Mouse (Mus musculus) T-helper 17 cell (primary cell): ENCODE results near the gene Rundc1.
"Not testable (repeated sequence)": the region's sequence is repeated elsewhere in the genome, so short reads cannot be mapped to it uniquely, and the experiment has no call there.

ENCODE experiments used
- in situ Hi-C, 2 experiments: fragments of 300-600 bp; cut with MboI, MseI; formaldehyde crosslinking; loops; 1 replicate in 1 of 2; 2 replicates in 1 of 2; pipeline ENCODE4 v1.15.1; 2025; ENCODE audit warnings: high pct_unique_total_duplicates in 2 of 2

Gene Rundc1

GRCm38 (mm10) chr11:101424925-101425813 is at the start of gene Rundc1, which contains the start of gene Ptges3l:
Rundc1 (plus strand) TSS chr11:101425085.
Ptges3l (minus strand) TSS chr11:101425333.
- in situ Hi-C loops = no loop called here

GRCm38 (mm10) chr11:101378196-101378595 is 46.7 kb upstream of the Rundc1 start:
- in situ Hi-C loops = not testable (repeated sequence)

DNA sequence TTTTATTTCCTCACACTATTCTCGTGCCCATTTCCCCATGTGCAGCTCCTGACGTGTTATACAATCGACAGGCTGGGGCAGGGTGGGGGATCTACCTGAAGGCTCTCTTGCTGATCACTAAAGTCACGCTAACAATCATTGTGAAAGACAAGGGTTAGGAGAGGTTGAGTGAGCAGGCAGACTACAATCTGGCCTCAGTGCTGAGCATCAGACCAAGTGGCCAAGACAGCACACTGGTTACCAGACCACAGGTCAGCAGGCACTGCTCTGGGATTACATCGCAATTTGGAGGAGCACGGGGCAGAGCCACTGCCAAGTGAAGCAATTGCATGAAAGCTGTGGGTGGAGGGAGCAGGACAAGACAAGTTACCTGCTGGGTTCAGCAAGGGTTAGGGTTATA is 46.0 kb upstream of the Rundc1 start:
- in situ Hi-C loops = no loop called here

DNA sequence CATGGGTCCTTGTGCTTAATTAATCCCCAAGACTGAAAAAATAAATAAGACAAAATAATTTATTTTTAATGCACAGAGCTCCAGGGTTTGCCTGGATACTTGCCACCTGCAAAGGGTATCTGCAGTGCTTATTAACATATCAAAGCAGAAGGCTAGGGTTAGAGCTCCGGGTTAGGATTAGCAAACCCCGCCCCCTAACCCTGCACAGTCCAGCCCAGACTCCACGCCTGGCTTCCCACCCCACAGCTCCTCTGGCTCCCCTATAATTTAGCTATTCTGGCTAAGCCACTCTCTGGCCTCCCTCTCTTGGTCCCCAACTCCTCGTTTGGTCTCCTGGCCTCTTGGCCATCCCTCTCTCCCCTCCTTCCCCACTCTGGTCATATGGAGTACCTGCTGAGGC is 43.1 kb upstream of the Rundc1 start:
- in situ Hi-C loops = no loop called here

GRCm38 (mm10) chr11:101395110-101395509 is 29.8 kb upstream of the Rundc1 start:
- in situ Hi-C loops = loop anchor here in 1 of 2 experiments (5.0 kb wide), 1 partner anchor 63 kb away; the partner anchor contains the start of gene Aoc3

GRCm38 (mm10) chr11:101415306-101415705 is 9.6 kb upstream of the Rundc1 start:
- in situ Hi-C loops = no loop called here

DNA sequence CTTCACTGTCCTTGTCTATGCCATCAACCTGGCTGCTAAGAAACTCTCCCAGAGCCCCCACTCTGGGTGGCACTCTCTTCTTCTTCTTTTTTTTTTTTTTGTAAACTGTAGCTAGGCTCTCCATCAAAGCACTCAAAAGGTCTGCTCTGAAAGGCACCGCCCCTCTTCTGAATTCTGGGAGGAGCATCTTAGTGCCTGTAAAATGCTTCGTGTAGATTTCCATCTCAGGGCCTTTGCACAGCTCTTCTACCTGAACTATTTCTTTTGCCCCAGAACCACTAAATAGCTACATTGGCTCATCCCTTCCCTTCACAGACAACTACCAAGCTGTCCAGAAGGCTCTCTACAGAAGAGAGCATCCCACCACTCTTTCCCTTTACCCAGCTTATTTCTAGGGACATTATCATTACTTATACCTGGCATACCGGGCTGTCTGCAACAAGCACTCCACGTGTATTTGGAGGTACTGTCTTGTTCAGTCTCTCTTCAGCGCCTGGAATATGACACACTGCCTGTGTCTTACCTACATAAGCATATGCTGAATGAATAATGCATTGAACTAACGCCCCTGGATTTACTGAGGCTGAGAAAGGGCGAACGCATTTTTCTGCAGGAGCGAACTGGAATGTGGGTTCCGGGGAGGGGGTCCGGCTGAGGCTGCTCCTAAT is 8.3 kb upstream of the Rundc1 start:
- in situ Hi-C loops = no loop called here

GRCm38 (mm10) chr11:101417101-101417855 is 7.6 kb upstream of the Rundc1 start, which contains the start of gene Aarsd1:
Aarsd1 (minus strand) TSS chr11:101417615.
- in situ Hi-C loops = no loop called here

- in situ Hi-C loops = no loop called here
Observed at GRCm38 (mm10) chr11:101418991-101419390, 5.9 kb upstream of the Rundc1 start.

DNA sequence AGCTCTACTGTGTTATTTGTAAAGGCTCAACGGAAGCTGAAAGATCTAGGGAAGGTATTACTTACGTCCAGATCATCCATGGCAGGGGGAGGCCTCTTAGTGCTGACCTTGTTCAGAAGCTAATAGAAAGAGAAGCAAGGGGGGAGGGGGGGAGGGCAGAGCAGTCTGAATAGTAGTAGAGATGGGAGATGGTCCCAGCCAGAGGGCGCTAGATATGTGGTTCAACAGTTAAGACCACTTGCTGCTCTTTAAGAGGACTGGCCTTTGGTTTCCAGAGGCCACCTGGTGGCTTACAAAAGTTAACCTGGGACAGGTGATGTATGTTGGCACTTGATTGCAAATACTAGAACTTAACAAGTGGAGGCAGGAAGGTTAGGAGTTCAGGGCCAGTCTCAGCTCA is 5.3 kb upstream of the Rundc1 start:
- in situ Hi-C loops = no loop called here

- in situ Hi-C loops = no loop called here
Observed at GRCm38 (mm10) chr11:101420148-101420547, 4.7 kb upstream of the Rundc1 start.

- in situ Hi-C loops = no loop called here
Observed at GRCm38 (mm10) chr11:101424105-101424851, 607 bp upstream of the Rundc1 start, which contains the start of gene Gm27029. Gm27029 (minus strand) TSS chr11:101424796.

- in situ Hi-C loops = no loop called here
Observed at GRCm38 (mm10) chr11:101426165-101426564, 1.3 kb downstream of the Rundc1 start.

DNA sequence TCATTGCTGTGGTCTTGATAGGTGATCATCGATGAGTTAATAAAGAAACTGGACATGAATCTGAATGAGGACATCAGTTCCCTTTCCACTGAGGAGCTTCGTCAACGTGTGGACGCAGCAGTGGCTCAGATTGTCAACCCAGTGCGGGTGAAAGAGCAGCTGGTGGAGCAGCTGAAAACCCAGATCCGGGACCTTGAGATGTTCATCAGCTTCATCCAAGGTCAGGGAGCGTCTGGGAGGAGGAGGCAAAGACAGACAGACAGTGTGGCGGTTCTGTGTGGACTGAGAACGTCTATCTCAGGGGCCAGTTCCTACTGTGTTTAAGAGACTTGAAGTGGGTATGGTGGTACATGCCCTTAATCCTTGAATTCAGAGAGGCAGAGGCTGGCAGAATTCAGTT is 6.4 kb downstream of the Rundc1 start:
- in situ Hi-C loops = no loop called here

DNA sequence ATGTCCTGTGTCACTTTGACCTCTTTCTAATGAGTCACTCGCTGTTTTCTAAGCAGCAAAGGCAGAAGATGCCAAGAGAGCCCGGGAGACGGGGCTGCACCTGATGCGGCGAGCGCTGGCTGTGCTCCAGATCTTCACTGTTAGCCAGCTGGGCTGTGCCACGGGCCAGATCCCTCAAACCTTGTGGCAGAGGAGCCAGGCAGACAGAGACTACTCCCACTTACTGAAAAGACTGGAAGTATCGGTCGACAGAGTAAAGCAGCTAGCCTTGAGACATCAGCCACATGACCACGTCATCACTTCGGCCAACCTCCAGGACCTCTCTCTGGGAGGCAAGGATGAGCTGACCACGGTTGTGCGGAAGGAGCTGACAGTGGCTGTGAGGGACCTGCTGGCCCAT is 8.5 kb downstream of the Rundc1 start:
- in situ Hi-C loops = no loop called here

DNA sequence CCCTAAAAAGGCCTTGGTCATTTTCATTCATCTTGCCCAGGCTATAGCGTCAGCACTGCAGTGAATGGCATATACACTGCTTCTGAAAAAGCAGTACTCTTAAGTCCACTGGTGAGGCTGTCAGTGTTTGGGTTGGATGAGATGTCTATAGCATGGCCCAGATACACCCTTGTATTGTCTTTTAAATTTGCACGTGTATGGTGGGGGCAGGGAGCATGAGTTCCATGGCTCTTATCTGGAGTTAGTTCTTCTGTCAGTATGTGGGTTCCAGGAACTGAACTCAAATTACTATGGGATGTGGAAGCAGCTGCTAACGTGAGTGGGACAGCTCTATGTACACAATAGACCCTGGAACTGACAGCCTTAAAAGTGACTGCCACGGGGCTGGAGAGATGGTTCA is 10.9 kb downstream of the Rundc1 start:
- in situ Hi-C loops = no loop called here

GRCm38 (mm10) chr11:101436916-101437315 is 12.0 kb downstream of the Rundc1 start:
- in situ Hi-C loops = no loop called here

- in situ Hi-C loops = not testable (repeated sequence)
Observed at GRCm38 (mm10) chr11:101438006-101438405, 13.1 kb downstream of the Rundc1 start.

GRCm38 (mm10) chr11:101441450-101442126 is 16.7 kb downstream of the Rundc1 start:
- in situ Hi-C loops = not testable (repeated sequence)

DNA sequence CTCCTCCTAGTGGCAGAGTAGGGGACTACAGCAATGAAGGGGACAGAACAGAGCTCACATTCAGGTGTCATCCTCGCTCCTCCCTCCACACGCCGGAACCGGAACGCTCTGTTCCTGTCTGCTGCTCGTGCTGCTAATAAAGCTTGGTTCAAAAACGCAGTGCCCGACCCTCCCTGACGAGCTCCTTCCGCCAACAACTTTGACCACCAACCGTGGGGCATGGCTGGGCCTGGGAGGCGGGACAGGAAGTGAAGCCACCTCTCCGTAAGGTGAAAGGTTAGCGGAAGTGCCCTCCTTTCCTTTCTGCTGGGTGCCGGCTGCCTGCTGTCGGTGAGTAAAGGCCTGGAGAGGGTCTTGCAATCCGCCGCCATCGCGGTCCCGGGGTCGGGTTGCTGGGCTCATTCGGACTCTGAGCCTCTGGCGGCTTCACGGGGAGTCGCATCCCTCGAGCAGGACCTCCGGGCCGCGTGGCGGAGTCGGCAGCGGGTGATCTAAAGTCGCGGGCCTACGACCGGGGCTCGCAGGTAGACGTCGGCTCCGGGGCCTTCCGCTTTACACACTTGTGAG is 17.3 kb downstream of the Rundc1 start, which contains the start of gene Rpl27:
Gene Rpl27 (plus strand): TSS at position 172 of the 567 bp plus-strand sequence.
- in situ Hi-C loops = no loop called here
